Mouse (Mus musculus) retina, embryonic 14.5 days (tissue): ENCODE data around the gene Fstl3.

ENCODE experiments used
- DNase-seq: peaks from one replicate; pipeline ENCODE4 v3.0.0-alpha.2; 2015; ENCODE audit warnings: low spot score

Fstl3 gene

DNA sequence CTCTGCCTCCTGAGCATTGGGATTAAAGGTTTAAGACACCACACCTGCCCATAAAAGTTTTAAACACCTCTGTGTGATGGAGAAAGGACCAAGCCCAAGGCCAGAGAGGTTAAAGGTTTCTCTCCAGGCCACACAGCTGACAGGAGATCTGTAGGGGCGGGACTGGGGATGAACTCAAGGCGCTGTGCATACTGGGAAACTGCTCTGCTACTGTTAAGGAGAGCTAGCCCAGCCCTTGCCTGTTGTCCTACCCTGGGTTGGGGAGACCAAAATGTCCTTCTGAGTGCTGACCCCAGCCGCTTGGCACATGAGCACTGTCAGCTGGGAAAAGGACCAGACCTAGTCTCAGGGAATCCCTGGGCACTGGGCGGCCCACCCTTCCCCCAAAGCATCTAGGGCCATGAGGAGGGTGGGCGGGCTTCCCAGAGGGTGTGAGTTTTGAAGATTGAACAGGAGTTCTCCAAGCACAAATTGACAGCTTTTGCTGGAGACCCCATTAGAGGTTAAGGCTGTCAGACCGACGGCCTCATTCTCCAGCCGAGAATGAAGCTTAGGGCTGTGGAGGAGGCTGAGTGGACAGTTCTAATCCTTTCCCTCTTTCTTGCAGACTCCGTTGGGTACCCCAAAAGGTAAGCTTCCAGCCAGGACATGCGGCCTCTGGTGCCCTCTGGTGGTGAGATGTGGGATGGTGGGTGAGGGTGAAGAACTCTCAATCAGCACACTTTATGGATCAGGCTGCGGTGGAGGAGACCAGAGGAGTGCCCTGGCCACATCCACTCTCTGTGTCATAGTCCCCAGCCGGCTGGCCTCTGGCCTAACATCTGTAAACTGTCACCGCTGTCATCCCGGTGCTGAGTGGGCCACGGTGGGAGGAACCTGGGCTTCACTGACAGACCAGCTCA lies 34.9 kb downstream of the Fstl3 start:
- peak; percentile 91 for DNase-seq

DNA sequence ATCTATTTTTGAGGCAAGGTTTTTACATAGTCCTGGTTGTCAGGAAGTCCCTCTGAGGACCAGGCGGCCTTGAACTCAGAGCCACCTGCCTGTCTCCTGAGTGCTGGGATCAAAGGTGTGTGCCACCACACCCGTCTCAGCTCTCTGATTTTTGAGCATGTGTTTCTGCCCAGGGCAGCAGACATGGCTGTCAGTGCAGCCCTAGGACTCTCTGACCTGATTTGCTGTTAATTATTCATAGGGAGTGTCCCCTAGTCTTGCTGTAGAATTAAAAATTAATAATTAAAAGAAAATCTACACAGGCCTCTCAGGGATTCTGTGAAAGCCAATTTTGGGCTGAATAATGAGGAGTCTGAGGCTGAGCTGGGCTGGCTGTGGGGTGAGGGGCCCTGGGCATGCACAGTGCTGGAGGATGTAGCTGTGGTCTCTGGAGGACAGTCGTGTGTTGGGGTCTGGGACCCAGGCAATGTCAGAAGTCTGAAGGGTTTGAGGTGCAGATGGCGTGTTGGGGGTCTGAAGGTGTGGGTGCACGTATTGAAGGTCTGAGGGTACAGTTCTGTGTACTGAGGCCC lies 37.3 kb downstream of the Fstl3 start:
- no peak for DNase-seq

DNA sequence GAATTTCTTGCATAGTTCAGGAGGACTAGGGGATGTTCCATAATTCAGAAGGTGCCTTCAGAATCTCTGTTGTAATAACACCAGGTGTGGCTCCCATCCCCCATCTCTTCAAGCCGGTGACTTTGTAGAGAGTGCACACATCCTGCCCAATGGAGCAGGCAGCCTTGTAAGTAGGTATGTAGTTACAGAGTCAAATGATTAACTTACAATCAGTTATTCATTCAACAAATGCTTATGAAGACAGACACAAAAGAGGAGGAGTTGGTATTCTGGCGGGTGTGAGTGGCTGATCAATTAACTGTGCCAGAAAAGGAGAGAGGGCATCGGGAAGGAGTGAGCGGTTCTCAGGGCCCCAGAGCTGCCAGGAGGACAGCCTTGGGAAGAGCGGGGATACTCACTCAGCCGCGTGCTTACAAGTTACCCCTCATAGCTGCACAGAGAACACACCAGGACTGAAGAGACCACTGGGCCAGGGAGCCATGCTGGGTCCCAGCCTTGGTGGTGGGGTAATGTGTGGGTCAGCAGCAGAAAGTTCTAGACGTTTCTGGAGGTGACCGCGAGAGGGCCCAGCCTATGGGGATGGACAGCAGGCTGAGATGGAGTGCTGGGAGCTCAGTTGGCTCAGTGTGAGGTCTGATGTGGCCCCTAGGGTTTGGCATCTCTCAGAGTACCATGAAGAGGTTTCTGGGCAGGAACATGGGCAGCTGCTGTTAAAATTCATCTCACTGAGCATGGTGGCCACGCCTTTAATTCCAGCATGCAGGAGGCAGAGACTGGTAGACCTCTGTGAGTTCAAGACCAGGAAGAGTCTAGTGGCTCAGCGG lies 38.8 kb downstream of the Fstl3 start:
- no peak for DNase-seq

DNA sequence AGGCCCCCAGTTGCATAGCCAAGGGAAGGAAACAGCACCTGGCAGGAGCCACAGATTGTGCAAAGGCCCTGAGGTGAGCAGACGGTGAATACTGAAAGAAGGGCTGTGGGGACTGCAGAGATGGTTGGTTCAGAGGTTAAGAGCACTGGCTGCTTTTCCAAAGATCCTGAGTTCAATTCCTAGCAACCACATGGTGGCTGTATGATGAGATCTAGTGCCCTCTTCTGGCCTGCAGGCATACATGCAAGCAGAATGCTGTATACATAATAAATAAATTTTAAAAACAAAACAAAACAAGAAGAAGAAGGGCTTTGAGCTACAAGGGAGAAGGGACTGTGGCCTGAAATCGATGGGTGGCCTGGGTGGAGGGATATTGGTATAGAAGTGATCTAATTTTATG lies 40.0 kb downstream of the Fstl3 start:
- DNase-seq = no peak

DNA sequence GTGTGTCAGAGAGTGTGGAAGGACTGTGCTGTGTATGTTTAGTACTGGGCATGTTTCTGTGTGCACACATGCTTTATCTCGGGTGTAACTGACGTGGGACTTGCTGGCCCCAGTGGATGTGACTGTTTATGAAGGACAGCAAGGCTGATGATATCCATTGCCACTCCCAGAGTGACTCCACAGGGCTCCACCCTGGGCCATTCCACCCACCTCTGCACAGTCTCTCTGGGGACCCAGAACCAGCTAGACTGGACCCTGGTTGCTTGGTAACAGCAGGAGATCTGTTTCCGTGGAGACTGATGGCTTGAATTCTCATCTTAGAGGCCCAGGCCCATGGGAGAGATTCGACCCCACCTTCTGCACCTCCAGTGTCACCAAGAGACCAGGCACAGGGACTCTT lies 41.2 kb downstream of the Fstl3 start:
- no peak for DNase-seq

DNA sequence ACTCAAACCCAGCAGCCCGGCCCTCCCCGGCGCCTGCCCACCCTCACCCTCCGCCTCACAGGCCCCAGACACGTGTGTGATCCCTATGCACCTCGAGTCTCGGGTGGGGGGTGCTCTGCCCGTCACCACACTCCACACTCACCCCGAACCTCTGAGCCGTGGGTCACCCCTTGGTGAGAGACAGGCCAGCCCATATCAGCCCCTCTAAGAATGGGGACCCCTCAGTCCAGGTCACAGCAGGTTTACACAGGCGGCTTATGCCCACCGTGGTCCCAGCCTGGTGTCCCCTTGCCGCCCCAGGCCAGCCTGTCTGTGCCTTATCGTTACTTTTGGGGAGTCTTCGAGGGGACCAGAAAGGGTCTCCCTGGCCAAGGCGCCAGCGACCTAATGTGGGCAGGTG lies 42.5 kb downstream of the Fstl3 start:
- no peak for DNase-seq

DNA sequence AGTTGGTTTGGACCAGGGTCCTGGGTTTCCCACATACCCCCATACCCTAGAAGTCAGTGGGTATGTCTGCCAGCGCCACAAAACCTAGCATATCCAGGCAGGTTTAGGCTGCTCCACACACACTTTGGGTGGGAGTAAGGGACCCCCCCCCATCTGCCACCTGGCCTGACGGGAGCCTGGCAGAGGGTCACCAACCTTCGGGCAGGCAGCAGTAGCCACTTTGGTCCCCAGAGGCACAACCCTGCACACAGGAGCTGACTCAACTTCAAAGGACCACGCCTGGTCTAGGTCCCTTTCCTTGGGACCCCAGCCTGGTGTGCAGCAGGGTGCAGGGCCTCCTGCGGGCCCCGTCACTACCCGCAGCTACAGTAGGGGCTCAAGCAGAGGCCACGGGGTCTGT lies 43.2 kb downstream of the Fstl3 start:
- DNase-seq = no peak

DNA sequence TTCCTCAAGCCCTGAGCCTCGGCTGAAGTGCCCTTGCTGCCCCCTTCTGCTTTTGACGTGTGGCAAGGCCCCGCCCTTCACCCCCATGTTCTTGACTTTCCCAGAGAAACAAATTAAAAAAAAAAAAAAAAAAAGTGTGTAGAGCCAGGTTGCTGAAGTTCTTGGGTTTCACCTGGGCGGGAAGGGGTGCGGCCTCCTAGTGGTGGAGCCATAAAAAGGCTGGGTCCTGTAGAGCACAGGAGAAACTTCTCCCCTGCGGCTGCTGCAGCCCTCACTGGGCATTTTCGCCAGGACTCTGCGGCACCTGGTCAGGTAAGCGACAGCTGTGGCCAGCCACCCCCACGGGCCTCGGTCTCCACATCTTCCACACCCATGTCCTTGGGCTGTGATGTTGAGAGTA lies 43.7 kb downstream of the Fstl3 start, which contains the start of gene Misp:
Gene Misp, plus strand, starts transcription at position 208 of the 400 bp plus-strand sequence.
- no peak for DNase-seq

DNA sequence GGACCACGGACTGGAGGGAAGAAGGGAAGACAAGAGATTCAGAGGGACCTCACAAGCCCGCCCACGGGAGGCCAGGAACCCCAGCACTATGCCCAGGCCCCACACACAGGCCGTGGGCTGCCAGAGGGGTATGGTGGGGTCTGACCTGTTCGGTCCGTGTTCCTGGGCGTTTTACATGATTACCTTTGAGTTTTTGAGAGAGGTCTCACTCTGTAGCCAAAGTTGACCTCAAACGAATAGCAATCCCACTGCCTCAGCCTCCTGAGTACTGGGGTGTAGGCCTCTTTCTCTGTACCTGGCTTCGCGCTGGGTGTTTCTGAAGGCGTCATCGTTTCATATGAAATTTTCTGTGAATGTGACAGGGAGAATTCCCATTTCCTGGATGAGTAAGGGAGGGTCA lies 44.7 kb downstream of the Fstl3 start:
- no peak for DNase-seq

DNA sequence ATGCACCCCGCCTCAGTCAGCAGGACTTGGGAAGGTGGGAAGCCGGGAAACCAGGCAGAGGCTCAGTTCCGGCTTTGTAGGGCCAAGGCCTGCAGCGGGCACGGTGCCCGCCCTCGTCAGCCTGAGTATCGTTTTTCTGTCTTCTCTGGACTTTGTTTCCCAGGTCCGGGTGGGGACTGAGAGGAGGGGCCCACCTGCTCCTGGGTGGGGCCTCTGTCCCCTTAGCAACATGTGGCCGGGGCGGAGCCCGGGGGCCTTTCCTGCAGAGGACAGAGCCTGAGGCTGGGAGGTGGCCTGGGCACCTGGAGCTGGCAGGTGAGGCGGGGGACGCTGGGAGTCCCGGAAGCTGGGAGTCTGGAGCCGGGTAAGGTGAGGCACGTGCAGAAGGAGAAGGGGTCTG lies 45.3 kb downstream of the Fstl3 start:
- no peak for DNase-seq

DNA sequence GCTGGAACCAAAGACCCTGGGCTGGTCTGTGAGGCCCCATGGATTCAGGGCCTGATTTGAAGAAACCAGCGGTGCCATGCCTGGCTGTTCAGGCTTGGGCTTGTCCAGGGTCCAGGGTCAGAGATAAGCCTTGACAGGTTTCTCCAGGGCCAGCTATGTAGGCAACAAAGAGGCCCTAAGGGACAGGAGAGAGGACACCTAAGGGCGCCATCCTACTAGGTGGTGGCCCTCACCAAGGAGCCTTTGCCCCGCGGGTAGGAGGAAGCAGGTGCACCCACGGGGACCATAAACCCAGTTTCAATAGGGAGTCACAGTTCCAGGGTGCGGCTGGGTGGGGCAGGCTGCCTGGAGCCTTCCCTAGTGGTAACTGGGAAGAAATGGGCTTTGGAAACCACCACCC lies 45.9 kb downstream of the Fstl3 start:
- DNase-seq = no peak

DNA sequence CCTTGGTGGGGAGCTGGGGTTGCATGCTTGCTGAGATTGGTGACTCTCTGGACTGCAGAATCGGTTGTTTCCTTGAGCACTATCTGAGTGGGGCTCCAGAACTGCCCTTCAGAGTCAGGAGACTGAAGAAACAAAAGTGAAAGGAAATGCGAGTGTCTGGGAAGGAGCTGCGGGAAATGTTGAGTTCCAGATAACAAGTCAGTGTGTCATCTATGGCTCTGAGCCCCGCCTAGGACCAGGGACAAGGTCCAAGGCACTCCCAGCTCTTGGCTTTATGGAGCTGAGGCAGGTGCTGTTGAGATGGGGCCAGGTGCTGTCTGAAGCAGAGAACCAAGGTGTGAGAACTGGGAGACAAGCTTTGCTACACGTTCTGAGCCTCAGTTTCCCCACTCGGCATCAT lies 47.3 kb downstream of the Fstl3 start:
- no peak for DNase-seq

DNA sequence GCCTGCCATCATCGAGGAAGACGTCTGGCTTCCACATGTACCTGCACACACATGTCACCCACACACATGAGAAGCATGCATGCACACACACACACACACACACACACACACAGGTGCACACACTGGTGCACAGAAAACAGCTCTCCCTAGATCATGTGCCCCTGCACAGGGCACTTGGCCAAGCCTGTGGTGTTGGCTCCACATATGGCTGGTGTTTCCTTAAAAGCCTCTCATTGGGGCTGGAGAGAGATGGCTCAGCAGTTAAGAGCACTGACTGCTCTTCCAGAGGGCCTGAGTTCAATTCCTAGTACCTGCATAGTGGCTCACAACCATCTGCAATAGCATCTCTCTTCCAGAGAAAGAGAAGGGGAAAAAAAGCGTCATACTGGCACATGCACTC lies 54.5 kb downstream of the Fstl3 start:
- DNase-seq = no peak
